Mouse (Mus musculus) G1E (cell line): ENCODE data around the gene Mrpl35.

ENCODE experiments used
- CTCF ChIP-seq: IDR thresholded peaks from 2 replicates; pipeline ENCODE4 v1.5.1; 2012; ENCODE audit warnings: low read depth, low read length, inconsistent platforms, mixed read lengths
- GATA2 ChIP-seq: IDR thresholded peaks from 2 replicates; pipeline ENCODE4 v1.6.1; 2012; ENCODE audit warnings: low read depth, low read length, inconsistent platforms, borderline replicate concordance
- TAL1 ChIP-seq: conservative IDR thresholded peaks from 2 replicates; pipeline ENCODE4 v1.6.1; 2012; ENCODE audit warnings: low read depth, low read length, inconsistent platforms, mixed read lengths

DNA sequence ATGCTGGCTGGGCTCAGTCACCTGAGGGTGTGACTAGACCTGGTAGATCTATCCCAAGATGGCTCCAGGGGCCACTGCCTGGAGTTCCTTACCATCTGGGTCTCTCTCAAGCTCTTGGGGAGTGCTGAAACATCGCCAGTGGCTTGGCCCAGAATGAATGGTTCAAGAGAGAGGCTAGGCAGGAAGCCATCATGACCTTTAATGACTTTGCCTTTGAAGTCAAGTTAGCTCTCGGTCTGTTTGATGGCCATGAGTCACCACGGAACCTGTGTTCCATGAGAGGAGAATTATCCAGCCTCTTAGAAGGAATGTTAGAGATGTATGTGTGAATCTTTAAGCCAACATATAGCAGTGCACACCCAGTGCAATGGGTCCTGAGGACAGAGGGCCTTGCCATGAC lies 27.4 kb downstream of the Mrpl35 start:
- TF ChIP-seq TAL1 (no peak), CTCF (no peak), GATA2 (no peak)
